Mouse (Mus musculus) testis, postnatal 10 days (tissue): Measurements from ENCODE around the gene Rufy3.
"Not testable (repeated sequence)": the region's sequence is repeated elsewhere in the genome, so short reads cannot be mapped to it uniquely, and the experiment has no call there.

Experiments
- DNase-seq: peaks from one replicate; pipeline ENCODE4 v3.0.0; 2021; ENCODE audit warnings: low spot score

Gene Rufy3

GRCm38 (mm10) chr5:88564501-88565147 lies at the start of gene Rufy3:
Gene Rufy3 (plus strand): TSS chr5:88565040.
- DNase-seq = peak; percentile 92

GRCm38 (mm10) chr5:88519232-88519631 lies 45.6 kb upstream of the Rufy3 start:
- peak; percentile 46 for DNase-seq

GRCm38 (mm10) chr5:88527657-88528056 lies 37.2 kb upstream of the Rufy3 start, which contains the start of gene Jchain:
Gene Jchain (minus strand): TSS chr5:88527891.
- DNase-seq = no peak

GRCm38 (mm10) chr5:88530908-88531307 lies 33.9 kb upstream of the Rufy3 start:
- DNase-seq = no peak

- no peak for DNase-seq
Observed at GRCm38 (mm10) chr5:88534697-88535096, 30.1 kb upstream of the Rufy3 start.

GRCm38 (mm10) chr5:88540845-88541244 lies 24.0 kb upstream of the Rufy3 start:
- DNase-seq = no peak

- peak; percentile 53 for DNase-seq
Observed at GRCm38 (mm10) chr5:88542651-88543282, 22.1 kb upstream of the Rufy3 start.

GRCm38 (mm10) chr5:88544411-88544810 lies 20.4 kb upstream of the Rufy3 start:
- DNase-seq = not testable (repeated sequence)

- DNase-seq = no peak
Observed at GRCm38 (mm10) chr5:88545536-88545935, 19.3 kb upstream of the Rufy3 start.

- DNase-seq = no peak
Observed at GRCm38 (mm10) chr5:88553271-88554085, 11.4 kb upstream of the Rufy3 start.

- DNase-seq = peak; percentile 92
Observed at GRCm38 (mm10) chr5:88554086-88554886, 10.6 kb upstream of the Rufy3 start, which contains the start of gene Utp3. Gene Utp3 (plus strand): TSS chr5:88554462.

GRCm38 (mm10) chr5:88558991-88559390 lies 5.8 kb upstream of the Rufy3 start:
- DNase-seq = no peak

- no peak for DNase-seq
Observed at GRCm38 (mm10) chr5:88561080-88561814, 3.6 kb upstream of the Rufy3 start.

GRCm38 (mm10) chr5:88562863-88563780 lies 1.7 kb upstream of the Rufy3 start:
- DNase-seq = no peak

GRCm38 (mm10) chr5:88565148-88566033 lies 551 bp downstream of the Rufy3 start:
- peak; percentile 78 for DNase-seq

GRCm38 (mm10) chr5:88566034-88566841 lies 1.4 kb downstream of the Rufy3 start:
- DNase-seq = no peak

GRCm38 (mm10) chr5:88569541-88569940 lies 4.7 kb downstream of the Rufy3 start:
- DNase-seq = no peak

GRCm38 (mm10) chr5:88574829-88575228 lies 10.0 kb downstream of the Rufy3 start:
- no peak for DNase-seq
